ENCODE assay signal across 8 mouse cellular contexts in the genomic region with DNA sequence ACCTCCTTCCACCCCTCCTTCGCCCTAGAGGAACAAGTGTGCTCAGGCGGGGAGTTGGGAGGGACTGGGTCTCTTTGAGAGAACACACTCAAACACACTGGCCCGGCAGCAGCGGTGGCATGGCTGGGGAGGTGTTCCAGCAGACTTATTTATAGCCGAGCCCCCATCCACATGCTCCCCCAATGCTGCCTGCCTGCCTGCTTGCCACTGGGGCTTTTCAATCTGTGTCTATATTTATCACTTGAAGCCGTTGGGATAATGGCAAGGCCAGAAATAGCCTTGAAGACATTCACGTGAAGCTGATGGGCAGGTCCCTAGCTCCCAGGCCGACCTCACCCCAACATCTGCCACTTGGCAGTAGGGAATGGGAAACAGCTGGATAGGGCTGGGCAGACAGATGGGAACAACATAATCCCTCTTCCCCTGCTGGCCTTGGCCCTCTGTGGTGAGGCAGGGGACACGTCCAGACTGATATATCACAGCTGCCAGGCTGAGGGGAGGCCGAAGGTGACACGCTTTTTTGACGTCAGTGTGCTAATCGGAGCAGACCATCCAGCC. TPM values are rescaled to one million over a fixed set of nuclear protein-coding genes. Genes with fewer than 3 reads are reported as not detected.
DNase-seq lines count a peak whose midpoint lies in the region; ATAC-seq and TF ChIP-seq lines count a peak whose summit lies in the region.

No protein-coding gene starts in this region.

- no peak overlapping the region for H3K9ac ChIP-seq in lung, embryonic 16.5 days (ENCODE audit: low read length)

- H3K9me3 ChIP-seq in lung, embryonic 16.5 days (ENCODE audit: control insufficient read depth, low read length), result no peaks in the 10 kb centered on the region

- peak; percentile 49 to 53 for DNase-seq in cerebellum, postnatal 10 days
- no peak for DNase-seq in cerebellum, postnatal 36 days
- peak; percentile 34 for DNase-seq in embryo, embryonic 9.5 days (ENCODE audit: extremely low spot score)
- DNase-seq in heart, postnatal 4 days, result peak; percentile 79
- DNase-seq in testis, postnatal 14 days (ENCODE audit: low spot score), result peak; percentile 56
- no peak for DNase-seq in cerebellum, adult 2 months
- no peak for DNase-seq in urinary bladder, postnatal 10 days (ENCODE audit: low spot score)

- no peak for TF ChIP-seq POLR2A in cerebellum, adult 2 months (IDR thresholded peaks at IDR 0.05; ENCODE audit: borderline replicate concordance, insufficient read depth, low read length)

- H3K27me3 ChIP-seq in lung, embryonic 16.5 days (ENCODE audit: control insufficient read depth, insufficient read depth, low read depth, low read length), result no peaks in the 10 kb centered on the region
- no peaks in the 10 kb centered on the region for H3K27me3 ChIP-seq in cerebellum, adult 2 months (ENCODE audit: control insufficient read depth, insufficient read depth, low read length)

- no peak overlapping the region for H3K4me3 ChIP-seq in lung, embryonic 16.5 days (ENCODE audit: low read length)
- H3K4me3 ChIP-seq in cerebellum, adult 2 months (replicated peaks; ENCODE audit: insufficient read depth, low read depth, low read length), result no peak overlapping the region

- no peaks in the 10 kb centered on the region for H3K36me3 ChIP-seq in lung, embryonic 16.5 days (ENCODE audit: control insufficient read depth, insufficient read depth, low read length)

- 28% methylated on average over 13 of the region's 13 CpGs for WGBS in lung, embryonic 16.5 days
- WGBS in cerebellum, adult 2 months, result 48% methylated on average over 13 of the region's 13 CpGs

- no peak for TF ChIP-seq CTCF in cerebellum, adult 2 months (IDR thresholded peaks at IDR 0.05; ENCODE audit: borderline replicate concordance, insufficient read depth, low read depth, low read length)

- ATAC-seq in lung, embryonic 16.5 days (ENCODE audit: low read depth), result peak; percentile 83

- peaks cover 43% of the 10 kb centered on the region for H3K4me1 ChIP-seq in lung, embryonic 16.5 days (replicated peaks; ENCODE audit: control insufficient read depth, insufficient read depth, low read length)
- H3K4me1 ChIP-seq in cerebellum, adult 2 months (ENCODE audit: control insufficient read depth, insufficient read depth, low read length), result peaks cover 42% of the 10 kb centered on the region

- H3K27ac ChIP-seq in lung, embryonic 16.5 days (ENCODE audit: low read length), result peak overlapping the region; percentile 65
- no peak overlapping the region for H3K27ac ChIP-seq in cerebellum, adult 2 months (ENCODE audit: insufficient read depth, low read length)

- no peak overlapping the region for H3K4me2 ChIP-seq in lung, embryonic 16.5 days (ENCODE audit: low read depth, low read length)

RNA-seq across cellular contexts. Expression of a gene that starts 43.0 kb away (rescaled TPM):
- 10 to 100 TPM; 45.9 to 52.2 TPM for total RNA-seq in heart, postnatal 4 days (2021)
- polyA plus RNA-seq in lung, embryonic 16.5 days (2015; fragmentation: Nextera tagmentation; extraction: Ambion mirVana), result 6.6 and 9.2 TPM in 2 replicates
- 54.2 and 64.2 TPM in 2 replicates for polyA plus RNA-seq in cerebellum, adult 2 months (2012; rRNA removed)

Comparison
In these comparisons a context has a peak if more than half of its experiments do, and no peak if none do; other contexts are left out.
1. DNase-seq: peak in cerebellum, postnatal 10 days (2 of 2), embryo, embryonic 9.5 days (single experiment), heart, postnatal 4 days (single experiment) and testis, postnatal 14 days (single experiment); none in cerebellum, postnatal 36 days (0 of 2), cerebellum, adult 2 months (0 of 2) and urinary bladder, postnatal 10 days (single experiment).